Mouse (Mus musculus) gastrocnemius, adult 8-10 months (tissue): Measurements from ENCODE around the gene H2afy. TPM values are rescaled to one million over a fixed set of nuclear protein-coding genes. Genes with fewer than 3 reads are reported as not detected.

ENCODE experiments used
- DNase-seq, 2 experiments: peaks; one replicate each; pipeline ENCODE4 v3.0.0; 2022; ENCODE audit warnings: low spot score in 2 of 2
- total RNA-seq, 4 experiments: library from RNA; stranded (reverse); gene quantifications; 2 replicates each; pipeline ENCODE4 v1.2.4; 2022

The H2afy gene
- total RNA-seq, 4 experiments from 2014 or later: 56.9 to 69.8 (median 60.2) TPM

GRCm38 (mm10) chr13:56151404-56152226 is 15.5 kb upstream of the H2afy start:
- peak; percentile 33 to 38 for DNase-seq

- no peak for DNase-seq
These were observed 9.4 kb upstream of the H2afy start for GRCm38 (mm10) chr13:56145523-56145922.

- no peak for DNase-seq
These were observed 7.9 kb upstream of the H2afy start for GRCm38 (mm10) chr13:56144021-56144420.

- no peak for DNase-seq
These were observed 7.0 kb upstream of the H2afy start for GRCm38 (mm10) chr13:56143151-56143513.

- no peak for DNase-seq
These were observed 6.4 kb upstream of the H2afy start for GRCm38 (mm10) chr13:56142382-56143150.

- no peak for DNase-seq
These were observed 3.1 kb upstream of the H2afy start for GRCm38 (mm10) chr13:56139167-56139751.

- DNase-seq: peak; percentile 84 to 86
These were observed 719 bp downstream of the H2afy start for GRCm38 (mm10) chr13:56135231-56136052.

- DNase-seq: no peak
These were observed 1.5 kb downstream of the H2afy start for GRCm38 (mm10) chr13:56134631-56135181.

- DNase-seq: no peak
These were observed 2.1 kb downstream of the H2afy start for GRCm38 (mm10) chr13:56134031-56134430.

GRCm38 (mm10) chr13:56132941-56133340 is 3.2 kb downstream of the H2afy start:
- no peak for DNase-seq

GRCm38 (mm10) chr13:56132326-56132936 is 3.7 kb downstream of the H2afy start:
- no peak for DNase-seq

- no peak for DNase-seq
These were observed 5.6 kb downstream of the H2afy start for GRCm38 (mm10) chr13:56130544-56130943.

- no peak for DNase-seq
These were observed 6.6 kb downstream of the H2afy start for GRCm38 (mm10) chr13:56129578-56129977.

GRCm38 (mm10) chr13:56129014-56129413 is 7.1 kb downstream of the H2afy start:
- DNase-seq: no peak

- no peak for DNase-seq
These were observed 10.5 kb downstream of the H2afy start for GRCm38 (mm10) chr13:56125632-56126031.

GRCm38 (mm10) chr13:56123075-56123474 is 13.1 kb downstream of the H2afy start:
- DNase-seq: no peak

- DNase-seq: peak in 1 of 2 experiments; percentile 53
These were observed 18.0 kb downstream of the H2afy start for GRCm38 (mm10) chr13:56117991-56118765.

- no peak for DNase-seq
These were observed 20.3 kb downstream of the H2afy start for GRCm38 (mm10) chr13:56115906-56116305.

GRCm38 (mm10) chr13:56115386-56115785 is 20.8 kb downstream of the H2afy start:
- DNase-seq: peak in 1 of 2 experiments; percentile 42
